Mouse (Mus musculus): ENCODE results near the gene Bcl7a. TPM values are rescaled to one million over a fixed set of nuclear protein-coding genes. Genes with fewer than 3 reads are reported as not detected.

Gene Bcl7a
- total and polyA plus RNA-seq, 3 experiments: 2.3 to 7.2 (median 4.3) TPM

DNA sequence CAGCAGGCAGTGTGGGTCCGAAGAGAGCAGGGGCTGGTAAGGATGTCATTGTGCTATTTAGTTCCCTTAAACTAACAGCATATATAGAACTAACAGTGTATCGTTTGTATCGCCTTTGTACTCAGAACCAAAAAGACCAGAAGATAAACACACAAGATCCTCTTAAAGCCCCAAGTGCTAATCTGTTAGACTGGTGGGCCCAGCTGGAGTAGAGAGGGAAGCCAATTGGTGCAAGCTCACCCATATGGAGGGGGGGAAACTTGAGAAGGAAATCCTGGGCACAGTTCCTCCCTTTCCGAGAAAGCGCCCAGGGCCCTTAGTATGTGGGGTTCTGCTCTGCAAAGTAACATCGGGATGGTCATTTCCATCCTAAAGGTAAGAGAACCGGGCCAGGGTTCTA lies 33.4 kb upstream of the Bcl7a start:
- peaks cover 3 to 19% of the 10 kb centered on the region in 2 experiments for H3K4me1 ChIP-seq (ENCODE audit: control insufficient read depth in 1 of 2, insufficient read depth in 2 of 2)
- no peak overlapping the region for H3K4me2 ChIP-seq (ENCODE audit: insufficient read depth, low read depth, poor library complexity, severe bottlenecking)
- H3K36me3 ChIP-seq (replicated peaks in 1 of 2; ENCODE audit: control insufficient read depth in 1 of 2, insufficient read depth in 1 of 2, low read length in 1 of 2): no peaks in the 10 kb centered on the region
- H3K27me3 ChIP-seq (replicated peaks): peaks cover 2% of the 10 kb centered on the region
- H3K9ac ChIP-seq (ENCODE audit: insufficient read depth, low read depth): no peak overlapping the region
- dilution Hi-C loops (cut with MboI; ENCODE audit: extremely low pct_ligation_motif_present, extremely low pct_unique_long_range_greater_than_20kb, low sequenced_read_pairs) (no loop called here), in situ Hi-C loops (cut with MboI; ENCODE audit: low pct_ligation_motif_present, low pct_unique_long_range_greater_than_20kb, low sequenced_read_pairs) (no loop called here)
- H3K4me3 ChIP-seq (replicated peaks in 1 of 3; ENCODE audit: low read depth in 2 of 3, low read length in 2 of 3, poor library complexity in 1 of 3): no peak overlapping the region
- DNase-seq (ENCODE audit: extremely low read depth): no peak
- no peak overlapping the region for H3K27ac ChIP-seq (ENCODE audit: insufficient read depth, low read depth)
- no peak for TF ChIP-seq ZC3H11A (IDR thresholded peaks at IDR 0.05; ENCODE audit: low read depth, low read length)
- TF ChIP-seq PAX5 (IDR thresholded peaks at IDR 0.05; ENCODE audit: low read length): no peak
- TF ChIP-seq NELFE (IDR thresholded peaks at IDR 0.05; ENCODE audit: low read depth, low read length): no peak
- H3K9me3 ChIP-seq (replicated peaks; ENCODE audit: low read length): peaks cover 4% of the 10 kb centered on the region
- no peaks in the 10 kb centered on the region for H3K79me2 ChIP-seq (replicated peaks; ENCODE audit: control insufficient read depth, extremely low read depth, insufficient read depth, poor library complexity, severe bottlenecking)

DNA sequence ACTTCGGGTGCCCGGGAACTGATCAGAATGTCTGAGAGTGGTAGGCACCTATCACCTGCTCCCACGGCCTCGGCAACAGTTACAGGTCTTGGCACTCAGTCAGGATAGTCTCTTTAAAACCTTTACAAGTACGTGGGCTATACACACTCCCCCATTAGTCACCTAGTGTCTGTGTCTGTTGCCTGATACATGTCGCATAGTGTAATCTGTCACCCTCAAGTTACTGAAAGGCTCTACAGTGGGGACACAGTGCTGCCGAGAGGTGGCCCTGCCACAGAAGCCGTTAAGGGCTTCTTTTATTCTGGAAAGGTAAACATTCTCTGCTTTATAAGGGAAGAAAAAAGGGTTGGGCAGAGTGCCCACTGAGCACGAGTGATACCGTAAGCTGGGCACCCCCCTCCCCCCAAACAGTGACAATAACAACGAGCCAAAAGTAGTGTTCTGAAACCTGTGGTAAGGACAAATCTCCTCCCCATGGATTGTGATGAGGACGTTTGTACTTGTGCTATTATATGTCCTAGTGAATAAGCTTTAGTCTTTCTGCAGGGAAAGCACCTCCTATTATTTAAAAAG lies 30.5 kb upstream of the Bcl7a start:
- Histone ChIP-seq H3K27ac (ENCODE audit: insufficient read depth, low read depth) (no peak overlapping the region), H3K4me3 (replicated peaks in 1 of 3; ENCODE audit: low read depth in 2 of 3, low read length in 2 of 3, poor library complexity in 1 of 3) (no peak overlapping the region), H3K4me2 (ENCODE audit: insufficient read depth, low read depth, poor library complexity, severe bottlenecking) (no peak overlapping the region), H3K36me3 (replicated peaks in 1 of 2; ENCODE audit: control insufficient read depth in 1 of 2, insufficient read depth in 1 of 2, low read length in 1 of 2) (no peaks in the 10 kb centered on the region), H3K9ac (ENCODE audit: insufficient read depth, low read depth) (no peak overlapping the region), H3K27me3 (replicated peaks) (peaks cover 2% of the 10 kb centered on the region), H3K9me3 (replicated peaks; ENCODE audit: low read length) (peaks cover 4% of the 10 kb centered on the region), H3K4me1 (ENCODE audit: control insufficient read depth in 1 of 2, insufficient read depth in 2 of 2) (peaks cover 3 to 34% of the 10 kb centered on the region in 2 experiments), H3K79me2 (replicated peaks; ENCODE audit: control insufficient read depth, extremely low read depth, insufficient read depth, poor library complexity, severe bottlenecking) (no peaks in the 10 kb centered on the region)
- in situ Hi-C loops (cut with MboI; ENCODE audit: low pct_ligation_motif_present, low pct_unique_long_range_greater_than_20kb, low sequenced_read_pairs): no loop called here
- DNase-seq (ENCODE audit: extremely low read depth): no peak
- dilution Hi-C loops (cut with MboI; ENCODE audit: extremely low pct_ligation_motif_present, extremely low pct_unique_long_range_greater_than_20kb, low sequenced_read_pairs): no loop called here
- TF ChIP-seq SMC3 (IDR thresholded peaks at IDR 0.05; ENCODE audit: low read depth, low read length) (no peak), JUN (IDR thresholded peaks at IDR 0.05; ENCODE audit: insufficient read depth, low read depth, low read length) (no peak), IRF4 (IDR thresholded peaks at IDR 0.05; ENCODE audit: low read depth, low read length) (no peak), NELFE (IDR thresholded peaks at IDR 0.05; ENCODE audit: low read depth, low read length) (no peak), MYC (IDR thresholded peaks at IDR 0.05; ENCODE audit: low read depth, low read length) (no peak), TCF12 (IDR thresholded peaks at IDR 0.05; ENCODE audit: low read depth, low read length) (no peak), MXI1 (IDR thresholded peaks at IDR 0.05; ENCODE audit: low read depth, low read length) (no peak), ZNF384 (IDR thresholded peaks at IDR 0.05; ENCODE audit: low read depth, low read length) (no peak), RCOR1 (conservative IDR thresholded peaks at IDR 0.05; ENCODE audit: low read depth, low read length) (no peak), CTCF (conservative IDR thresholded peaks at IDR 0.05 in 1 of 2, IDR thresholded peaks at IDR 0.05 in 1 of 2; ENCODE audit: low read depth in 2 of 2, low read length in 2 of 2) (no peak), NRF1 (IDR thresholded peaks at IDR 0.05; ENCODE audit: low read depth, low read length) (no peak), SIN3A (IDR thresholded peaks at IDR 0.05; ENCODE audit: low read length) (no peak), ZKSCAN1 (IDR thresholded peaks at IDR 0.05; ENCODE audit: borderline replicate concordance, low read depth, low read length) (no peak), MAX (IDR thresholded peaks at IDR 0.05; ENCODE audit: low read length) (no peak), ELF1 (IDR thresholded peaks at IDR 0.05; ENCODE audit: low read depth, low read length) (no peak), ZC3H11A (IDR thresholded peaks at IDR 0.05; ENCODE audit: low read depth, low read length) (no peak), POLR2AphosphoS2 (IDR thresholded peaks at IDR 0.05; ENCODE audit: low read depth, low read length) (no peak), PAX5 (IDR thresholded peaks at IDR 0.05; ENCODE audit: low read length) (no peak), TBP (conservative IDR thresholded peaks at IDR 0.05; ENCODE audit: low read depth, low read length) (no peak), EP300 (IDR thresholded peaks at IDR 0.05; ENCODE audit: low read length) (no peak)
